Mouse (Mus musculus) ES-E14 (cell line): Measurements from ENCODE around the gene Dpysl4. TPM values are rescaled to one million over a fixed set of nuclear protein-coding genes. Genes with fewer than 3 reads are reported as not detected.

Experiments
- DNase-seq: peaks from one replicate; pipeline ENCODE4 v3.0.0-alpha.2; 2013; ENCODE audit warnings: low read depth, low spot score
- H3K27ac ChIP-seq: 2 replicates; pipeline ENCODE4 v1.5.1; 2012; ENCODE audit warnings: low read depth, mild to moderate bottlenecking, low read length, moderate library complexity, mixed read lengths; ENCODE audit not compliant: poor library complexity, insufficient read depth, severe bottlenecking
- H3K36me3 ChIP-seq: 2 replicates; pipeline ENCODE4 v1.6.1; 2012; ENCODE audit warnings: mild to moderate bottlenecking, low read length, moderate library complexity, mixed read lengths; ENCODE audit not compliant: control insufficient read depth, poor library complexity, insufficient read depth, severe bottlenecking
- H3K4me1 ChIP-seq, 2 experiments: fragments of 150-350 bp in 1 of 2; sonication (generic) in 1 of 2; 2 replicates each; pipeline ENCODE4 v1.6.1; 2012; ENCODE audit warnings: low read length in 2 of 2, mild to moderate bottlenecking in 1 of 2, mixed read lengths in 1 of 2; ENCODE audit not compliant: control insufficient read depth in 2 of 2, insufficient read depth in 2 of 2, poor library complexity in 1 of 2
- H3K4me3 ChIP-seq, 2 experiments: fragments of 150-350 bp in 1 of 2; sonication (generic) in 1 of 2; 2 replicates each; pipeline ENCODE4 v1.5.1; 2012; ENCODE audit warnings: low read length in 2 of 2, low read depth in 1 of 2, mild to moderate bottlenecking in 1 of 2, mixed read lengths in 1 of 2; ENCODE audit not compliant: insufficient read depth in 1 of 2, poor library complexity in 1 of 2, severe bottlenecking in 1 of 2
- H3K9ac ChIP-seq: 2 replicates; pipeline ENCODE4 v1.6.1; 2012; ENCODE audit warnings: low read depth, mild to moderate bottlenecking, low read length, mixed read lengths; ENCODE audit not compliant: poor library complexity, insufficient read depth, severe bottlenecking
- H3K9me3 ChIP-seq: fragments of 150-350 bp; sonication (generic); 2 replicates; pipeline ENCODE4 v1.6.1; 2012; ENCODE audit warnings: low read depth, mild to moderate bottlenecking, low read length; ENCODE audit not compliant: control insufficient read depth, insufficient read depth
- CHD2 ChIP-seq: IDR thresholded peaks from 2 replicates; pipeline ENCODE4 v1.6.1; 2014; ENCODE audit warnings: mild to moderate bottlenecking, low read depth, low read length, inconsistent platforms
- HCFC1 ChIP-seq: IDR thresholded peaks from 2 replicates; pipeline ENCODE4 v1.6.1; 2012; ENCODE audit warnings: low read length, inconsistent platforms, borderline replicate concordance; ENCODE audit not compliant: insufficient read depth
- MAFK ChIP-seq: IDR thresholded peaks from 2 replicates; pipeline ENCODE4 v1.6.1; 2014; ENCODE audit warnings: mild to moderate bottlenecking, low read depth, low read length, inconsistent platforms; ENCODE audit not compliant: insufficient read depth
- ZC3H11A ChIP-seq: IDR thresholded peaks from 2 replicates; pipeline ENCODE4 v1.6.1; 2012; ENCODE audit warnings: low read depth, mild to moderate bottlenecking, inconsistent platforms, low read length, borderline replicate concordance
- ZNF384 ChIP-seq: IDR thresholded peaks from 2 replicates; pipeline ENCODE4 v1.6.1; 2012; ENCODE audit warnings: low read depth, low read length, inconsistent platforms
- in situ Hi-C, 2 experiments: fragments of 600-800 bp; cut with MboI; formaldehyde crosslinking; loops; one replicate each; pipeline ENCODE4 v1.15.1; 2025; ENCODE audit warnings: low sequenced_read_pairs in 2 of 2, inconsistent platforms in 1 of 2; ENCODE audit not compliant: unreplicated experiment in 2 of 2
- total RNA-seq: library from RNA; depleted of rRNA; stranded (reverse); fragments of 300-350 nt; gene quantifications from 2 replicates; pipeline ENCODE4 v1.2.3, GENCODE M21; 2012; rRNA removed

Gene Dpysl4
- 3.6 and 4.5 TPM in 2 replicates for total RNA-seq

DNA sequence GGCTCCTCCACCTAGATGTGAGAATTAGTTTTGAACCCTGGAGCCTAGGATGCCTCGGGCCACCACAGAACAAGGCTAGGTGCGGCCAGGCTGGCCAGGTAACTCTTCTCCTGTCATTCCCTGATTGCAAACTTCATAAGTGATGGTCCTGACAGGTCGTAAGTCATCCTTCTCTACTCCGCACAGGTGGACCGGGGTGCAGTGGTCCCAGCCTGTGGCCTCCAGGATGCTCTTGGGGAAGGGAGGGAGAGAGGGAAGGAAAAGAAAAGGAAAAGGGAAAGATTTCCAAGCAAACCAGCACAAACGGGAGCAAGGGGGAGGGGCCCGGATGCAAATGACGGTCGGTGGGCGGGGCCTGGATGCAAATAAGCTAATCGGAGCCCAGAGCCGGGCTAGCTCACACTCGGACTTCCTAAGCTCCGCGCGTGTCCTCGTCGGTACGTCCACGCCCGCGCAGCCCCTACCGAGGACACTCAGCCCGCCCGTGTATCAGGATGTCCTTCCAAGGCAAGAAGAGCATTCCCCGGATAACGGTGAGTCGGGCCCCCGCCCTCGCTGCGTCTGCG is at the start of gene Dpysl4:
Gene Dpysl4, plus strand, starts transcription at position 373 of the 566 bp plus-strand sequence.
- TF ChIP-seq MAFK (no peak), HCFC1 (no peak), ZC3H11A (no peak), CHD2 (no peak), ZNF384 (no peak)
- DNase-seq = peak; percentile 62
- H3K9me3 ChIP-seq = no peaks in the 10 kb centered on the region
- H3K9ac ChIP-seq = peak within 1 kb of the TSS; percentile 56
- H3K4me1 ChIP-seq = peaks cover 0 to 9% of the 10 kb centered on the region in 2 experiments; a peak in 1 of 4 replicates
- in situ Hi-C loops = loop anchor here in 1 of 2 experiments (25.0 kb wide), 1 partner anchor 377 kb away; no protein-coding TSS in a partner anchor
- peak within 1 kb of the TSS; percentile 75 to 77 for H3K4me3 ChIP-seq
- no peaks in the 10 kb centered on the region for H3K36me3 ChIP-seq
- no peak within 1 kb of the TSS for H3K27ac ChIP-seq

DNA sequence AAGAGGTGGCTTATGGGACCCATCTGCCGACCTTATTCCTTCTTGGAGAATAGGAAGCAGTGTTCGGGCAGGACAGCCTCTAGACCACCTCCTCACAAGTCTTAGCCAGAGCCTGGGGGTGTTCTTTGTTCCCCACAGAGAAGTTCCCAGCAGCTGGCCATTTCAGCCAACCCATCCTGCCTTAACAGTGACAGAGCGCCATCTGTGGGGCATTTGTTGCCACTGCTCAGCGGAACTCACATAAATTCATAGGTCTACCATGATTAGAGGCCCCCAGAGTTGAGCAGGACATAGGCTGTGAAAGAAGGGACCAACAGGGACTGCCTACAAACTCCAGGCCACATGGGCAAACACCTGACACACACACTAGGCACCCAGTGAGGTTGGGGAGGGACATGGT is 22.4 kb upstream of the Dpysl4 start:
- no peak for DNase-seq
- no peaks in the 10 kb centered on the region for H3K9me3 ChIP-seq
- no peak overlapping the region for H3K9ac ChIP-seq
- H3K36me3 ChIP-seq = no peaks in the 10 kb centered on the region
- no peak overlapping the region for H3K4me3 ChIP-seq
- no peak overlapping the region for H3K27ac ChIP-seq
- in situ Hi-C loops = no loop called here
- TF ChIP-seq HCFC1 (no peak), CHD2 (no peak), MAFK (no peak), ZNF384 (no peak), ZC3H11A (peak; percentile 58; the same call in 1 of the 2 replicates)
- no peaks in the 10 kb centered on the region for H3K4me1 ChIP-seq

DNA sequence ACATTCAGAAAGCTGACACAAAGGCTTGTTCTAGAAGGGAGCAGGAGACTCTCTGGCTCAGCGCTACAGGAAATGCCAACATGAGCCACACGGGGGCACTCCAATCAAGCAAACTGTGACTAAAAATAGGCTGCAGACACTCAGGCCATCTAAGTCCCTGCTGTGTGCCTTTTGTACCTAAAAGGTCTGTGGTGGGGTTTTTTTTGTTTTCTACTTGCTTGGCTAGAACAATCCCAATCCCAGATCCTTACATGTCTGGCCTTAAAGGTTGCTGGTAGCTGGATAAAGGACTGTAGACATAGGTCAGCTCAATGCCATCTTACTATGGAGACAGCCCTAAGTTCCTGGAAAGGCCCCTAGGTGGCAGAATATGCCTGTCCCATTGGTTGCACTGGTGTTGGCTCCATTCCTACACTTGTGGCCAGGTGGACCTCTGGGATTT is 17.6 kb upstream of the Dpysl4 start:
- H3K4me1 ChIP-seq = no peaks in the 10 kb centered on the region
- no peak overlapping the region for H3K4me3 ChIP-seq
- DNase-seq = peak; percentile 77
- H3K9me3 ChIP-seq = no peaks in the 10 kb centered on the region
- no peaks in the 10 kb centered on the region for H3K36me3 ChIP-seq
- TF ChIP-seq ZC3H11A (peak; percentile 76), CHD2 (no peak)
- in situ Hi-C loops = no loop called here
- H3K9ac ChIP-seq = no peak overlapping the region
- H3K27ac ChIP-seq = no peak overlapping the region

DNA sequence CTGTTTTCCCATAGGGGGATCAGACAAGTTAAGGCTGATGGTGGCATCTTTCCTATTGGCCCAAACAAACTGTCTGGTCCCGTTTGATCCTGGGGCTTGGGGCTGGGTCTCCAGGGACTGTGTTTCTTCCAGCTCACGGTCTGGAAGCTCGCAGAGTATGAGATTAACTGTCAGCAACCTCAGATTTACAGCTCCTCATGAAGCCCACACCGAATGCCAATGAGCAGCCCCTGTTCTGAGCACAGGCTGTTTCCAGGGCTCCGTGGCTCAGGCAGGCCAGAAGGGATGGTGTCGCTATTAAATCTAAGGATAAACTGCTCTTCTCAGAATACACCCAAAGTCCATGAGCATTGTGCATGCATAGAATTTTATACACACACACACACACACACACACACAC is 11.6 kb upstream of the Dpysl4 start:
- peaks cover 0 to 11% of the 10 kb centered on the region in 2 experiments; a peak in 1 of 4 replicates for H3K4me1 ChIP-seq
- H3K27ac ChIP-seq = no peak overlapping the region
- no peaks in the 10 kb centered on the region for H3K36me3 ChIP-seq
- TF ChIP-seq CHD2 (no peak), HCFC1 (no peak), ZC3H11A (no peak), ZNF384 (no peak), MAFK (no peak)
- H3K9ac ChIP-seq = no peak overlapping the region
- in situ Hi-C loops = no loop called here
- H3K9me3 ChIP-seq = no peaks in the 10 kb centered on the region
- no peak overlapping the region for H3K4me3 ChIP-seq
- no peak for DNase-seq

DNA sequence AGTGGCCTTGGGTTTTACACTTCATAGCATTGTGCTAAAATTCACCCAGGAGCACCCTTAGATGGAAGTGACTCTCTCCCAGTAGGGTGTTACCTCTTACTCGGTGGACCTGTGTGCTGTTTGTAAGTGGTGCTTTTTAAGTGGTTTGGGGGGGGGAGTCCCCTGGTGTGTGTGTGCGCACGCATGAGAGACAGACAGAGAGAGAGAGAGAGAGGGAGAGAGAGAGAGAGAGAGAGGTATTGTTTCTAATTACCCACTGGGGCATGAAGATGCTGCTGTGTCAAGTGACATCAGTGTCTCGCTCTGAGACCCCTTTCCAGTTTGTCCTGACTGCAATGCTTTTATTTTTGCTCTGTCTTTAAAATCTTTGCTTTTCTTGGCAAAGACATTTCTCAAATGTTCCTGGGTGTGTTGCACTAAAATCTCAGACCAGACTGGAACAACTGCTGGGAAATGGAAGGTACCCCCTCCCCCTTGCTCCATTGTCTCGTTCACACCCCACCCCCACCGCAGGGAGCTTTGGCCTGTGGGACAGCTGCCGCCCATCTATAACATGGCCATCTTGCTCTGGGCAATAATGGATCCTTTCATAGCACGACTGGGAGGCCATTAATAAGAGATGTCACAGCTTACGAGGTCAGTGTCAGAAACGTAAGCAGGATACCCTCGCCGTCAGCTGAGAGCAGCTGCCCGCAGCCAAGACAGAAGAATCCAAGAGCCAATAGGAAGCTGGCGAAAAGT is 10.6 kb upstream of the Dpysl4 start:
- in situ Hi-C loops = loop anchor here in 1 of 2 experiments (25.0 kb wide), 1 partner anchor 387 kb away; no protein-coding TSS in a partner anchor
- TF ChIP-seq MAFK = no peak
- no peak for TF ChIP-seq ZNF384
- Histone ChIP-seq H3K36me3 (no peaks in the 10 kb centered on the region), H3K4me1 (peaks cover 4 to 13% of the 10 kb centered on the region in 2 experiments; a peak in 2 of 4 replicates), H3K9ac (no peak overlapping the region), H3K9me3 (no peaks in the 10 kb centered on the region), H3K27ac (no peak overlapping the region), H3K4me3 (no peak overlapping the region)
- DNase-seq = no peak
